Mouse (Mus musculus): ENCODE results near the gene Rbpj. TPM values are rescaled to one million over a fixed set of nuclear protein-coding genes. Genes with fewer than 3 reads are reported as not detected.

Gene Rbpj
- polyA plus RNA-seq, 1 experiment from 2014 or later: 48.7 TPM

DNA sequence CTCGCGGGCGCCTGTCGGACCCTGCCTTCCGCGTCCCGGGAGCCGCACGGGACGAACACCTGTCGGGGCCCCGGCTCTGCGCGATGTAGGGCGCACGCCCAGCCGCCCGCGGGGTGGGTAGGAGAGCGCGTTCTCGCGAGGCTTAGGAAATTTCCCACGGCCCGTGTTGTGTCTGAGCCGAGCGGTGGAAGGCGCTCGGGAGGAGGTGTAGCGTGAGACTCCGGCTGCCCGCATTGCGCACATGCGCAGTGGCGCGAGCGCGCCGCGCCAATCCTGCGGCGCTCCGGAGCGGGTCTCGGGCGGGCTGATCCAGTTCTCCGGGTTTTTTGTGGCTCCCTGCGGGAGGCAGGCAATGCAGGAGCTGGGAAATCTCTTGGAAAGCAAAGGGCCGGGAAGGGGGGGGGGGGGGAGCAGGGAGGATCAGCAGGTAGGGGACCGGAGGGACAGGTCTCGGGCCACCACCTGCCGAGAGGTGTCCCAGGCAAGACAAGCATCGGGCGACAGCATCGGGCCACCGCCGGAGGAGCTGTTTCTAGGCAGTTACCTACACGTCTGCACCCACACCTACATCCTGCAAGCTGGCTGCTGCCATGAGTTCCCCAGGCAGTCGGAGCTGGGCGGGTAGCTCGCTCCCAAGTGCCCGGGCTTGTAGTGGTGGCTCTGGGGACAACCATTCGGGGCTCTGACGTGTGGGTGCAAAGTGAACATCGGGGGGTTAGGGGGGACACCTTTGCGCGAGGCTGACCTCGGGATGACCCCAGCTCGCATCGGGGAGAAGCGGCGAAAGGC, 123.4 kb downstream of the Rbpj start:
- Histone ChIP-seq H3K9ac (peak overlapping the region; percentile 99), H3K27me3 (no peaks in the 10 kb centered on the region), H3K9me3 (replicated peaks) (no peaks in the 10 kb centered on the region), H3K4me1 (peaks cover 32% of the 10 kb centered on the region), H3K36me3 (ENCODE audit: poor library complexity, severe bottlenecking) (no peaks in the 10 kb centered on the region), H3K4me3 (peak overlapping the region; percentile 97), H3K27ac (peak overlapping the region; percentile 98), H3K4me2 (peak overlapping the region; percentile 82)
- under 1% methylated on average over 61 of the region's 72 CpGs for WGBS
- peak; percentile 90 for ATAC-seq

DNA sequence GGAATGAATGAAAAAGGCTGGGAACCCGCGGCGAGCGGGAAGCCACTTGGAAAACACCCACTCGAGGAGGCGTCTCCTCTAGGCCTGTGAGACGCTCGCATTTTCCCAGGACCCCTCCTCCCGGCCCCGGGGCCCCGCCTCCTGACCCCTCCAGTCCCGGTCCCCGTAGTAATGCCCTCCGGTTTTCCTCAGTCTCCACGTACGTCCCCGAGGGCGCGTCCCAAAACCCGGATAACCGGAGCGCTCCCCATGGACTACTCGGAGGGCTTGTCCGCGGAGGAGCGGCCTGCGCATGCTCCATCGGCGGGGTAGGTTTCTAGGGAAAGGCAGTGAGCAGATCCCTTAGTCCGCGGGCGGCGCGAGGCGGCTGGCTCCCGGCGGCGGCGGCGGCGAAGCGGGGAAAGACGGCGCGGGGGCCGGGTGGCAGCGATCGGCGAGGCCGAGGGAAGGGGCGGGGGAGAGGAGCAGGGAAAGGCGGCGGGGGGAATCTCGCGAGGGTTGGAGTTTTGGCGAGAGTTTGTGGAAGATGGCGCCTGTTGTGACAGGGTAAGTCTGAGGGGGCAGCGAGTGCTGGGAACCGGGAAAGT, 124.3 kb downstream of the Rbpj start:
- 0% methylated on average over 54 of the region's 59 CpGs for WGBS
- no peaks in the 10 kb centered on the region for H3K36me3 ChIP-seq (ENCODE audit: poor library complexity, severe bottlenecking)

GRCm38 (mm10) chr5:53590875-53591682, 125.1 kb downstream of the Rbpj start:
- under 1% methylated on average over 42 of the region's 67 CpGs for WGBS

More for the DNA sequence above, 124.3 kb downstream of the Rbpj start:
- peak overlapping the region; percentile 99 for H3K9ac ChIP-seq
- H3K27me3 ChIP-seq: no peaks in the 10 kb centered on the region
- H3K4me2 ChIP-seq: peak overlapping the region; percentile 82
- peak overlapping the region; percentile 98 for H3K27ac ChIP-seq
- peak overlapping the region; percentile 97 for H3K4me3 ChIP-seq
- H3K4me1 ChIP-seq: peaks cover 33% of the 10 kb centered on the region
- ATAC-seq: peak; percentile 88
- no peaks in the 10 kb centered on the region for H3K9me3 ChIP-seq (replicated peaks)

DNA sequence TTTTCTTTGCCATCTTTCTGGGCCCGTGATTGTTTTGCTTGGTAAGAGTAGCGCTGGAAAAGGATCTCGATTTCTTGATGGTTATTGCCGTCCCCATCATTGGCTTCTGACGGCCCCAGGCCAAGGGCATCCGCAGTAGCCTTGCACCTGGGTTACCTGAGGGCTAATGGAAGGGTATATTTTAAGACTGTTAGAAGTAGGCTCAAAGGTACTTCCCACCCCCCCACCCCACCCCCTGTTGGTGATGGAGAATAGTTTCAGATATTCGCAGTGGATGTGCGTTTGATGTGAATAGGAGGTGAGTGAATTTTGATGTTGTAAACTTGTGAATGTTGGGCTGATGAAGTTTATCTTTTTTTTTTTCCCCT, 125.7 kb downstream of the Rbpj start:
- H3K27me3 ChIP-seq: no peaks in the 10 kb centered on the region
- peak overlapping the region; percentile 98 for H3K27ac ChIP-seq
- H3K4me3 ChIP-seq: peak overlapping the region; percentile 97
- no peaks in the 10 kb centered on the region for H3K9me3 ChIP-seq (replicated peaks)
- no peaks in the 10 kb centered on the region for H3K36me3 ChIP-seq (ENCODE audit: poor library complexity, severe bottlenecking)
- H3K4me2 ChIP-seq: peak overlapping the region; percentile 82
- H3K4me1 ChIP-seq: peaks cover 36% of the 10 kb centered on the region
- peak overlapping the region; percentile 99 for H3K9ac ChIP-seq
- WGBS: 1% methylated on average over 8 of the region's 8 CpGs
- no peak for ATAC-seq

More at GRCm38 (mm10) chr5:53590875-53591682, 125.1 kb downstream of the Rbpj start:
- H3K27ac ChIP-seq: peak overlapping the region; percentile 98
- H3K4me2 ChIP-seq: peak overlapping the region; percentile 82
- H3K27me3 ChIP-seq: no peaks in the 10 kb centered on the region
- no peaks in the 10 kb centered on the region for H3K36me3 ChIP-seq (ENCODE audit: poor library complexity, severe bottlenecking)
- peaks cover 33% of the 10 kb centered on the region for H3K4me1 ChIP-seq
- H3K9me3 ChIP-seq (replicated peaks): no peaks in the 10 kb centered on the region
- H3K4me3 ChIP-seq: peak overlapping the region; percentile 97
- peak overlapping the region; percentile 99 for H3K9ac ChIP-seq
- no peak for ATAC-seq

DNA sequence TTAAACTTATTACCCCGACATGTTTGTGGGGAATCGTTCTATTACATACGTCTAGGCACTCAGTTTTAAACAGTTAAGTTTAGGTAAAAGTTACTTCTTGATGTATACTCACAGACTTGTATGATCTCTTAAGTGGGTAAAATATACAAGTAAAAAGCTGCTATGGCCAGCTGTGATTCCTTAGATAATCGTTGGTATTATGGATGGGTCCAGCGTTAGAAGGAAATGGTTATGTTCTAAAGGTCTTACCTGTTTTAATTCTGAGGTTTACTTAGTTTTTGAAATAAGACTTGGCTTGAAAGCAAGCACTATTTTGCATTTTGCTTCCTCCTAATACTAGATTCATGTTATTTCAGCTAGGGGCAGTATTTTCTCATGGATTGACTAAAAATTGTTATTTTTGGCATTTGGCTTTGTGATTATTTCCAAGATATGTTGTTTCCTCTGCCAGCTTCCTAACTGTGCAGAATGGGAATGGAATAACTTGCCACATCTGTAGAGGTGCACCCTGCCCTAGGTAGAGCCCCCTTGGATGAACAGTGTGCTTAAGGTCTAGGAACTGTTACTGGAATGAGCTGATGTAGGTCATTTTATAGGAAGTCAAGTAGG, 127.2 kb downstream of the Rbpj start:
- Histone ChIP-seq H3K9me3 (replicated peaks) (no peaks in the 10 kb centered on the region), H3K4me1 (peaks cover 45% of the 10 kb centered on the region), H3K36me3 (ENCODE audit: poor library complexity, severe bottlenecking) (no peaks in the 10 kb centered on the region), H3K27ac (no peak overlapping the region), H3K4me2 (peak overlapping the region; percentile 82), H3K4me3 (peak overlapping the region; percentile 97; the same call in 1 of the 2 replicates), H3K27me3 (no peaks in the 10 kb centered on the region), H3K9ac (no peak overlapping the region)
- 82% methylated on average over 5 of the region's 5 CpGs for WGBS
- no peak for ATAC-seq

DNA sequence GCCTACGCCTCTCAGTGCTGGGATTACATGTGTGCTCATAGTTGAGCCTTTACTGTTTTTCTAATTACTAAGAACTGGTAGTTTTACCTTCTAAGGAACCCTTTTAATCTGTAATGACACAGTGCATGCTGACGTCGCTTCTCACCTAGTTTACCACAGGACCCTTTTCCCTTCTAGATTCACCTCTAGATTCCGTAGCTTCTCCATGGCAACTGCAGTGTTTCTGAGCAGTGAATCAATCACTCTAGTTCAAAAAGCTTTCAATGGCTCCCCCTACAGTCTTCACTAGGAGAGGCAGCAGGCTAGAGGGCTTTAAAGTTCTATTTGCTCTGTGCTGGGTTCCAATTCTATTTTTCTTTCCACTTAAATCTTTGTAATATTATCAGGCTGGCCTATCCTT, 128.3 kb downstream of the Rbpj start:
- no peak overlapping the region for H3K27ac ChIP-seq
- ATAC-seq: no peak

GRCm38 (mm10) chr5:53598510-53598909, 132.6 kb downstream of the Rbpj start:
- no peak for ATAC-seq
- no peaks in the 10 kb centered on the region for H3K27me3 ChIP-seq
- no peaks in the 10 kb centered on the region for H3K9me3 ChIP-seq (replicated peaks)
- no peak overlapping the region for H3K27ac ChIP-seq
- H3K36me3 ChIP-seq (ENCODE audit: poor library complexity, severe bottlenecking): no peaks in the 10 kb centered on the region
- H3K4me1 ChIP-seq: peaks cover 42% of the 10 kb centered on the region
- no peak overlapping the region for H3K9ac ChIP-seq
- no peak overlapping the region for H3K4me3 ChIP-seq
- H3K4me2 ChIP-seq: no peak overlapping the region

More for the DNA sequence above, 128.3 kb downstream of the Rbpj start:
- no peaks in the 10 kb centered on the region for H3K9me3 ChIP-seq (replicated peaks)
- H3K4me3 ChIP-seq: no peak overlapping the region; the same call in 1 of the 2 replicates
- peak overlapping the region; percentile 32 for H3K4me2 ChIP-seq
- no peak overlapping the region for H3K9ac ChIP-seq
- H3K36me3 ChIP-seq (ENCODE audit: poor library complexity, severe bottlenecking): no peaks in the 10 kb centered on the region
- 20% methylated on average over 4 of the region's 4 CpGs for WGBS
- no peaks in the 10 kb centered on the region for H3K27me3 ChIP-seq
- H3K4me1 ChIP-seq: peaks cover 39% of the 10 kb centered on the region

DNA sequence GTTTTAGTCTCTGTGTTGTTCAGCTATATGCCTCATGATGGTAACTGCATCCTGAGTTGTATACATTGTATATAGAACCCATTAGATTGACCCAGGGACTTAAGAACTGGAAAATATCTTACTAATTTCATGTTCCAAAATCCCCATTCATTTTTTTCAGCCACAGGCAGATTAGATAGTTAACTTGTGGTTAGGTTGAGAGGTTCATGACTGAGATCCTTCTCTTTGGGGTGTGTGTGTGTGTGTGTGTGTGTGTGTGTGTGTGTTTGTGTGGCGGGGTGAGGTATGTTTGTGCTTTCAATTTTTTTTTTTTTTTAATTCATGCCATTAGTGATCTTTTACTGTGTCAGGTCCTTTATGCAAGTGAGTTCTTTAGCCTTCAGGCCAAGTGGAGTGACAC, 133.2 kb downstream of the Rbpj start:
- Histone ChIP-seq H3K36me3 (ENCODE audit: poor library complexity, severe bottlenecking) (no peaks in the 10 kb centered on the region), H3K27me3 (no peaks in the 10 kb centered on the region), H3K4me2 (no peak overlapping the region), H3K4me3 (no peak overlapping the region), H3K9ac (no peak overlapping the region), H3K4me1 (peaks cover 42% of the 10 kb centered on the region), H3K27ac (no peak overlapping the region), H3K9me3 (replicated peaks) (no peaks in the 10 kb centered on the region)
- no peak for ATAC-seq
- WGBS: 75% methylated on average over 1 of the region's 1 CpGs

DNA sequence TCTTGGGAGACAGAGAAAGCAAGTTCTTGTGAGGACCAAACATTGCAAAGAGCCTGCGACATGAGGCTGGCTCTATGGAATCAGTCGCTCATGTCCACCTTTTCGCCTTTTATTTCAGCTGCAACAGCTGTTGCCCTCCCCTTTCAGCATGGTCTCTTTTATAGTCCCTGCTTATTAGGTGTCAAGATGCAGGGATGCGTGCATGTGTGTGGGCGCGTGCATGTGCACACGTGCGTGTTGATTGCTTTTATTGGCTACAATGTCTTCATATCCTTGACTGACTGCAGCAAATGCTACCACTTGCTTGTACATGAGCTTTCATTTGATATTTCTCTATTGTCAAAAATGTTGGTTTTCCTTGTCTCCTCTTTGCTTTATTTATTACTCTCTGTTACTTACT, 136.2 kb downstream of the Rbpj start:
- Histone ChIP-seq H3K36me3 (ENCODE audit: poor library complexity, severe bottlenecking) (peaks cover 3% of the 10 kb centered on the region; the same call in 1 of the 2 replicates), H3K9ac (no peak overlapping the region), H3K4me3 (no peak overlapping the region), H3K27me3 (no peaks in the 10 kb centered on the region), H3K27ac (no peak overlapping the region), H3K4me1 (peaks cover 37% of the 10 kb centered on the region), H3K9me3 (replicated peaks) (no peaks in the 10 kb centered on the region), H3K4me2 (no peak overlapping the region)
- 0 out of 2 replicates have a peak, but pooled peaks have one; percentile 38 for ATAC-seq
- WGBS: 72% methylated on average over 8 of the region's 8 CpGs

GRCm38 (mm10) chr5:53605450-53605849, 139.5 kb downstream of the Rbpj start:
- no peak overlapping the region for H3K4me3 ChIP-seq
- peaks cover 29% of the 10 kb centered on the region for H3K4me1 ChIP-seq
- H3K27me3 ChIP-seq: no peaks in the 10 kb centered on the region
- no peaks in the 10 kb centered on the region for H3K9me3 ChIP-seq (replicated peaks)
- peaks cover 3% of the 10 kb centered on the region; the same call in 1 of the 2 replicates for H3K36me3 ChIP-seq (ENCODE audit: poor library complexity, severe bottlenecking)
- no peak overlapping the region for H3K9ac ChIP-seq
- no peak for ATAC-seq
- WGBS: 90% methylated on average over 4 of the region's 4 CpGs
- no peak overlapping the region for H3K4me2 ChIP-seq
- no peak overlapping the region for H3K27ac ChIP-seq

- 48% methylated on average over 9 of the region's 9 CpGs for WGBS
- Histone ChIP-seq H3K36me3 (ENCODE audit: poor library complexity, severe bottlenecking) (peaks cover 3% of the 10 kb centered on the region; the same call in 1 of the 2 replicates), H3K27me3 (no peaks in the 10 kb centered on the region), H3K4me2 (no peak overlapping the region), H3K9me3 (replicated peaks) (no peaks in the 10 kb centered on the region), H3K27ac (no peak overlapping the region), H3K4me1 (peaks cover 17% of the 10 kb centered on the region), H3K9ac (no peak overlapping the region), H3K4me3 (no peak overlapping the region)
- no peak for ATAC-seq
These were observed 141.5 kb downstream of the Rbpj start for GRCm38 (mm10) chr5:53607230-53607996.
